Mouse (Mus musculus) heart, adult 2 months (tissue): Measurements from ENCODE around the gene Pam.

Source experiments
- CTCF ChIP-seq: fragments of 200-600 bp; IDR thresholded peaks from 2 replicates; pipeline ENCODE4 v1.8.1; 2022; ENCODE audit warnings: antibody characterized with exemption, mild to moderate bottlenecking, moderate library complexity
- EP300 ChIP-seq: fragments of 200-500 bp; IDR thresholded peaks from 2 replicates; pipeline ENCODE4 v1.6.1; 2011; ENCODE audit warnings: low read depth, low read length, control low read depth; ENCODE audit not compliant: insufficient read depth
- POLR2A ChIP-seq: fragments of 200-500 bp; IDR thresholded peaks from 2 replicates; pipeline ENCODE4 v1.6.1; 2011; ENCODE audit warnings: mild to moderate bottlenecking, low read depth, low read length, control low read depth; ENCODE audit not compliant: insufficient read depth

- TF ChIP-seq CTCF (no peak), EP300 (no peak), POLR2A (no peak)
These were observed 148.3 kb downstream of the Pam start for GRCm38 (mm10) chr1:97947100-97947499.
